Mouse (Mus musculus) liver, postnatal 0 days (tissue): ENCODE measurements around the gene Rpp21.

Source experiments
- CTCF ChIP-seq: sonication (generic); IDR thresholded peaks from 2 replicates; pipeline ENCODE4 v1.5.1; 2016; ENCODE audit warnings: antibody characterized with exemption, low read depth
- EP300 ChIP-seq: IDR thresholded peaks from 2 replicates; pipeline ENCODE4 v1.6.1; 2016; ENCODE audit warnings: antibody characterized with exemption, low read depth, mild to moderate bottlenecking

GRCm38 (mm10) chr17:36281521-36282245 is 23.8 kb upstream of the Rpp21 start:
- TF ChIP-seq CTCF = no peak
- TF ChIP-seq EP300 = no peak
